Mouse (Mus musculus) ovary, postnatal 36 days (tissue): ENCODE results near the gene Bloc1s3.

Source experiments
- DNase-seq: peaks from one replicate; pipeline ENCODE4 v3.0.0; 2022; ENCODE audit warnings: low spot score, mixed read lengths

Bloc1s3 gene

GRCm38 (mm10) chr7:19477624-19478384 is 30.4 kb downstream of the Bloc1s3 start:
- no peak for DNase-seq

- no peak for DNase-seq
These were observed 31.1 kb downstream of the Bloc1s3 start for GRCm38 (mm10) chr7:19477084-19477483.

DNA sequence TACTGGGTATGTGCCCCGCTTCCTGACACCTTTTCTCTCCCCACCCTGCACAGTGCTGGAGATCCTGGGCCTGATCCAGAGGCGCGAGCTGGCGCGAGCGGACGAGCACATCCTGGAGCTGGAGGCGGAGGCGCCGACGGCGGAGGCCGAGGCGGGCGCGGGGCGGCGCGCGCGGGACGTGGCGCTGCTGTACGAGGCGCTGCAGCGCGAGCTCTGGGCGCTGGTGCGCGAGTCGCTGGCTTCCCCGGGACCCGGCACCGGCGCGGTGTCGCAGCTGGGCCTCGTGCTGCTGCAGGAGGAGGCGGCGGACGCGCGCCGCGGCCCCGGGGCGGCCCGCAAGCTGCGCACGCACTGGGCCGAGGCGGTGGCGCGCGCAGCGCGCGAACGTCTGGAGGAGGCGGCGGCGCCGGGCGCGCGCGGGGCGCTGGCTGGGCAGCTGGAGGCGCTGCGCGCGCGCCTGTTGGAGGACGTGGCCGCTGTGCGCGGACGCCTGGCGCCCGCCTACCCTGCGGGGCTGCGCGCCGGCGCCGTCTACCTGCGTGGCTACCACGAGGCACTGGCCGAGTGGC is 34.2 kb downstream of the Bloc1s3 start:
- DNase-seq = peak; percentile 84

DNA sequence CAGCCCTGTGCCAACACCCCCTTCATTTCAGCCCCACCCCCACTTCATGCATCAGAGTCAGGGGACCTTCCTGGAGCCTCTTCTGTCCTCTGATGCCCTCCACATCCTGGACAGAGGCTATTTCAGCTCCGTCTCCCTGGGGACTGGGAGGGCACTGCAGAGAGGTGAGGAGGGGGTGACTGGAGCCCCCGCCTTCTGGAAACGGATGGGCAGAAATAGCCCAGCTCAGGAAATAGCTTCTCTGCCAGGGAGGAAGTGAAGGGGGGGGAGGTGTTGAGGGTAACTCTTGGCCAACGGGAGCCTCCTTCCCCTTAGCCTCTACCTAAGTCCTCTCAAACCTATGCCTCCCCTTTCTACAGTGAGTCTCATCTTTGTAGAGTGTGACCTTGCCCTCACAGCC is 35.8 kb downstream of the Bloc1s3 start:
- no peak for DNase-seq

GRCm38 (mm10) chr7:19470308-19470707 is 37.9 kb downstream of the Bloc1s3 start:
- DNase-seq = no peak

DNA sequence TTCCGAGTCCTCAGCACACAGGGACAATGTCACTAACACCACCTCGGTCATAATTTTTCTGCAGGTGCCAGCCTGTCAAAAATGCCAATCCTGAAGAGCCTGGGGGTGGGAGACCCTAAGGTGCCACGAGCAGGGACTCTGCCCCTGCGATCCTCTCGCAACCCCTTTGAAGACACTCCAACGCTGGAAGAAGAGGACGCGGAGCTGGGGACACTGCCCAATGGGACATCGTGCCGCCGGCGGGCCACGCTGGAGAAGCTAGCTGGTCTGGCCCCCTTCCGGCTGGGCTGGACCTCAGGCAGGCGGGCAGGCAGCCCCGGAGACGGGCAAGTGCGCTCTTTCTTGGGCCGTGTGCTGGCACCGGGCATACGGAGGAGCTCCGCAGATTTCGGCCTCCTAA is 38.8 kb downstream of the Bloc1s3 start:
- no peak for DNase-seq

- no peak for DNase-seq
These were observed 39.9 kb downstream of the Bloc1s3 start for GRCm38 (mm10) chr7:19468279-19468678.

- no peak for DNase-seq
These were observed 40.5 kb downstream of the Bloc1s3 start for GRCm38 (mm10) chr7:19467638-19468037.

DNA sequence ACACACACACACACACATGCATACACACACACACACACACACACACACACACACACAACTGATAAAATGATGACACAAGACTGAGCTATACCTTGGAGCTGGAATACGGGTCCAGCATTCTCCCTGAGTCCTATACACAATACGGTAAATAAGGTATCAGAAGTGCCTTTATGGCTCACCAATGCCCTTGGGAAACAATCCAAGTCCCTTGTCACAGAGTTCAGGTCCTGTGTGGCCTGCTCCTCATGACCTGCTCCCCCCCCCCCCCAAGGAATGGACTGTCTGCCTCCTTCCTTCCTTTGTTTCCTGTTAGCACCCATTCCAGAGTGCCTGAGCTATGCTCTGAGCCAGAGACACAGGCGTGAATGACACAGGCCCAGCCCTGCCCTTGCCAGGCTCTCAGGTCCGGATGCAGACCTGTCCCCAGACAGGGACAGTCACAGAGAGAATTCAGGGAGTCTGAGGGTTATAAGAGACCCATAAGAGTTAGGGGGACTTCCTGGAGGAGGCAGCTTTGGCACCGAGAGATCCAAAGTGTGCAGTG is 41.5 kb downstream of the Bloc1s3 start:
- no peak for DNase-seq

- no peak for DNase-seq
These were observed 43.5 kb downstream of the Bloc1s3 start for GRCm38 (mm10) chr7:19464367-19465307.

GRCm38 (mm10) chr7:19462884-19463381 is 45.2 kb downstream of the Bloc1s3 start, which contains the start of gene Exoc3l2:
TSS of gene Exoc3l2 (plus strand) at chr7:19463331.
- no peak for DNase-seq

DNA sequence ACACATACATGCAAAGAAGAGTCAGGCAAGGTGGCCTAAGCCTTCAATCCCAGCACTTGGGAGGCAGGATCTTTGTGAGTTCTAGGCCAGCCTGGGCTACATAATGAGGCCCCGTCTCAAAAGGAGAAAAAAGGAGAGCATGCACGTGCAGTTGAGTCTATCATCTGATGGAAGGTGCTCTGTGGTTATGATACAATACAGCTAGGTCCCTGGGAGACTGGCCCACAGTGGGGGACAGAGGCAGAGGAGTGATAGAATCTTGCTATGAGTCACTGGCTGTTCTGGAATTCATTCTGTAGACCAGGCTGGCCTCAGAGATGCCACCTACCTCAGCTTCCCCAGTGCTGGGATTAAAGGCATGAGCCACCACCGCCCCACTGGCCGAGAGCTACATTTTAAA is 45.7 kb downstream of the Bloc1s3 start:
- DNase-seq = no peak

- peak; percentile 71 for DNase-seq
These were observed 46.7 kb downstream of the Bloc1s3 start for GRCm38 (mm10) chr7:19461488-19461887.

- DNase-seq = no peak
These were observed 47.7 kb downstream of the Bloc1s3 start for GRCm38 (mm10) chr7:19460500-19460899.

DNA sequence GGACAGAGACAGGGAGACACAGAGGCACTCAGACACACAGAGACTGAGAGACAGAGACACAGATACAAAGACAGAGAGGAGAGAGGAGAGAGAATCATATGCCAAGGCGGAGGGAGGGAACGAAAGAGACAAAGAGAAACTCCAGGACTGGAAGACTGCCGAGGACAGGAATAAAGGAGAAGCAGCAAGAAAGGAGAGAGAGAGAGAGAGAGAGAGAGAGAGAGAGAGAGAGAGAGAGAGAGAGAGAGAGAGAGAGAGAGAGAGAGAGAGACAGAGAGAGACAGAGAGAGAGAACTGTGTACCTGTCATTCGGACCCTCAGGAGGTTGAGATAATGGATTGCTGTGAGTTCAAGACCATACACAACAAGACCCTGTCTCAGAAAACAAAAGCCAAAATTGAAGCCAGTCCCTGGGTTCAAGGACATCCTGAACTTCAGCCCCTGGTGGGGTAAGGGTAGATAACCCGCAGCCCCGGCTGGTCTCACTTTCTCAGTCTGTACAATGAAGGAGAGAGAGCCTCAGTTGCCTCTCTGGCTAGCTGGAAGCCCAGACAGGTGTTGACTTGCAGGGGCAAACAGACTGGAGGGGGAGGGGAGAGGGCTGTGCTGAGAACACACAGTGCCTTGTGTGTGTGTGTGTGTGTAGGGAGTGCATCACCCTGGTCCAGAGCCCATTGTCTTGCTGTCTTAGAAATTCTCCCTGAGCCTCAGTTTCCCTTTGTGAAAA is 48.9 kb downstream of the Bloc1s3 start:
- DNase-seq = no peak

GRCm38 (mm10) chr7:19458591-19459111 is 49.5 kb downstream of the Bloc1s3 start, which contains the start of gene Mark4:
TSS of gene Mark4 (minus strand) at chr7:19458821.
- DNase-seq = peak; percentile 80

GRCm38 (mm10) chr7:19458072-19458486 is 50.1 kb downstream of the Bloc1s3 start:
- peak; percentile 64 for DNase-seq

DNA sequence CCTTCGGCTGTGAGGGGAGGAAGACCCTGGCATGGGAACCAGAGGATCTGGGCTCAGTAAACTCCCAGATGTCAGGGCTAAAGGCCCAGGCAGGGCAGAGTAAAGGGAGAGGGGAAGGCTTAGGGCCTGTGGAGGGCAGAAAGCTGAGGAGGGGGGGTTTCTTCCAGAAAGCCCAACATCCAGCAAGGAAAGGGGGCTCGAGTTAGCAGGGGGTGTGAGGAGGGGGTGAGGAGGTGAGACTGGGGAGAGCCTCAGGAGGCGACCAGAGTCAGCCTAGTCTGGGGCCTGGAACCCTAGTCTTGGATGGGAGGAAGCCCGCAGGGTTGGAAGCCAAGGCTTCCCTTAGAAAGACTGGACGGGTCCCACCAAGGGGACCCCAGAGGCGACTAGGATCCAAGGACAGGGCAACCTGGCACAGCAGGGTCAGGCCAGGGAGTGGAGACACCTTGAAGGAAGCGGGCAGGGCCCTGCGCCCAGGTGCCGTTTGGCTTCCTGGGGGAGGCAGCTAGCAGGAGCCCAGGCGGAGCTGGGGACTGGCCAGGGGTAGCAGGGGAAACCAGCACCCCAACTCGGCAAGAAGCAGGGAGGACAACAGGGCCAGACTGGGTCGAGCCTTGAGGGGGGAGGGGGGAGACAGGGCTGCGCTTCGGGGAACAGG is 50.6 kb downstream of the Bloc1s3 start:
- no peak for DNase-seq

GRCm38 (mm10) chr7:19456628-19457027 is 51.5 kb downstream of the Bloc1s3 start:
- no peak for DNase-seq

- DNase-seq = no peak
These were observed 52.2 kb downstream of the Bloc1s3 start for GRCm38 (mm10) chr7:19455819-19456495.
